In the genomic region with DNA sequence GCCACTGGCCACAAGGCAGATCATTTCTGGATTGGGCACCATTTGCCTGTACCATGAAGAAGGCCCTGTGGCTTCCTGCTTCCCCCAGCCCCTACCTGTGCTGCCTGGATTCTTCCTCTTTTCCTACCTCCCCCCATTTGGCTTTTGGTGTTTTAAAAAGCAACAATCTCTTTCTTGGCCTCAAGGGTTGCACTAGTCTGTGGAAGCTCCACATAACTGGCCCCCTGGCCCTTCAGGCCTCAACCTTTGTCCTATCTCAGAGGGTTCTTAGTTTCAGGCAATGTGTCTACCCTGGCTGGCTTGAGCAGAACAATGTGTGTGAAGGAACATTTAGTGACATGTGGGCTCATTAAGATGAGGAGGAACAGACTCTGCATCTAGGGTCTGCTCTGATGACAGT, we compare ENCODE assay signal across 8 mouse cellular contexts. TPM values are rescaled to one million over a fixed set of nuclear protein-coding genes. Genes with fewer than 3 reads are reported as not detected.
A peak's percentile ranks its signal among the peaks of the same experiment; 100 is the strongest.
DNase-seq lines count a peak whose midpoint lies in the region; ATAC-seq and TF ChIP-seq lines count a peak whose summit lies in the region.

A gene (minus strand): TSS at position 101 of the 400 bp plus-strand sequence.

- H3K4me2 ChIP-seq in liver, embryonic 13.5 days = peak within 1 kb of the TSS; percentile 71

- H3K36me3 ChIP-seq in hindbrain, embryonic 10.5 days = no peaks in the 10 kb centered on the region
- H3K36me3 ChIP-seq in liver, embryonic 13.5 days = no peaks in the 10 kb centered on the region

- TF ChIP-seq CTCF in cortical plate, adult 2 months (IDR thresholded peaks at IDR 0.05; ENCODE audit: extremely low read depth, insufficient read depth, low read length) = no peak

- TF ChIP-seq POLR2A in cortical plate, adult 2 months (IDR thresholded peaks at IDR 0.05; ENCODE audit: extremely low read depth, insufficient read depth, low read length) = no peak

- no peak within 1 kb of the TSS for H3K27ac ChIP-seq in cortical plate, adult 2 months (ENCODE audit: insufficient read depth, low read length)
- H3K27ac ChIP-seq in hindbrain, embryonic 10.5 days = no peak within 1 kb of the TSS
- H3K27ac ChIP-seq in liver, embryonic 13.5 days = no peak within 1 kb of the TSS

- H3K9ac ChIP-seq in liver, embryonic 13.5 days = no peak within 1 kb of the TSS

- H3K9me3 ChIP-seq in hindbrain, embryonic 10.5 days = no peaks in the 10 kb centered on the region
- H3K9me3 ChIP-seq in liver, embryonic 13.5 days (replicated peaks) = no peaks in the 10 kb centered on the region

- no peak for ATAC-seq in liver, embryonic 13.5 days (ENCODE audit: low read depth)
- no peak for ATAC-seq in erythroid progenitor cell, adult 5-6 weeks (replicated peaks; ENCODE audit: low FRiP score, poor library complexity, severe bottlenecking)

- H3K27me3 ChIP-seq in hindbrain, embryonic 10.5 days (ENCODE audit: insufficient read depth, poor library complexity, severe bottlenecking) = peaks cover 3% of the 10 kb centered on the region; the same call in 1 of the 2 replicates
- peaks cover 20% of the 10 kb centered on the region for H3K27me3 ChIP-seq in liver, embryonic 13.5 days

- peaks cover 8% of the 10 kb centered on the region for H3K4me1 ChIP-seq in cortical plate, adult 2 months (ENCODE audit: control insufficient read depth, insufficient read depth, low read length)
- peaks cover 20% of the 10 kb centered on the region for H3K4me1 ChIP-seq in hindbrain, embryonic 10.5 days (replicated peaks)
- 0 out of 2 replicates have a peak, but pooled peaks cover 10% of the 10 kb centered on the region for H3K4me1 ChIP-seq in liver, embryonic 13.5 days (replicated peaks)

- peak within 1 kb of the TSS; percentile 95; the same call in 1 of the 2 replicates for H3K4me3 ChIP-seq in cortical plate, adult 2 months (ENCODE audit: insufficient read depth, low read length)
- H3K4me3 ChIP-seq in hindbrain, embryonic 10.5 days = peak within 1 kb of the TSS; percentile 85
- peak within 1 kb of the TSS; percentile 65 for H3K4me3 ChIP-seq in liver, embryonic 13.5 days (replicated peaks)

- DNase-seq in layer of hippocampus, adult 18-20 months (ENCODE audit: low spot score in 2 of 2) = no peak
- no peak for DNase-seq in layer of hippocampus, adult 9-10 months (ENCODE audit: low spot score)
- no peak for DNase-seq in hindbrain, embryonic 10.5 days (ENCODE audit: low spot score)
- DNase-seq in liver, embryonic 13.5 days = no peak
- no peak for DNase-seq in testis, postnatal 14 days (ENCODE audit: low spot score)
- DNase-seq in cerebellum, postnatal 10 days = no peak

RNA-seq across cellular contexts. Expression of the gene that starts here (rescaled TPM):
- 10 to 100 TPM; 45.4 to 45.5 TPM for total RNA-seq in layer of hippocampus, adult 18-20 months (2021)
- 30.0 and 31.4 TPM in 2 replicates for polyA plus RNA-seq in cortical plate, adult 2 months (2012; rRNA removed)
- 14.7 and 16.3 TPM in 2 replicates for polyA plus RNA-seq in hindbrain, embryonic 10.5 days (2016; fragmentation: Nextera tagmentation; extraction: Ambion mirVana)
- 2.6 and 3.0 TPM in 2 replicates for polyA plus RNA-seq in liver, embryonic 13.5 days (2015; fragmentation: Nextera tagmentation; extraction: Ambion mirVana)
- total RNA-seq in erythroid progenitor cell, adult 5-6 weeks (2015; ENCODE audit: low replicate concordance) = not detected in 2 replicates
- 0.64 TPM in 1 of 2 replicates, not detected in the other for total RNA-seq in erythroid progenitor cell, adult 5-6 weeks (2017; ENCODE audit: low replicate concordance)

Comparison
In these comparisons a context has a peak if more than half of its experiments do, and no peak if none do; other contexts are left out.
1. RNA of the gene that starts here (total RNA-seq): 45.4 to 45.5 TPM in layer of hippocampus, adult 18-20 months; 0.64 TPM in erythroid progenitor cell, adult 5-6 weeks; every median in the first group is over 10 times any median in the second.
2. Peak in every context shown above with its lines, with median percentiles within 50 percentile points of each other: H3K4me3 ChIP-seq.